Mouse (Mus musculus) limb, embryonic 15.5 days (tissue): ENCODE measurements around the gene Armc5. TPM values are rescaled to one million over a fixed set of nuclear protein-coding genes. Genes with fewer than 3 reads are reported as not detected.

Source experiments
- ATAC-seq: fragments of 200-750 bp; cut with Nextera tagmentation; 2 replicates; pipeline ENCODE4 v1.8.0; 2017; ENCODE audit warnings: low read depth, moderate TSS enrichment; ENCODE audit not compliant: insufficient number of reproducible peaks, low FRiP score, low TSS enrichment
- H3K27ac ChIP-seq: fragments of 300-500 bp; sonication (generic); 2 replicates; pipeline ENCODE4 v1.5.1; 2015; ENCODE audit warnings: moderate library complexity, mild to moderate bottlenecking, inconsistent platforms
- H3K27me3 ChIP-seq: fragments of 300-500 bp; sonication (generic); 2 replicates; pipeline ENCODE4 v1.6.1; 2015; ENCODE audit warnings: inconsistent platforms
- H3K36me3 ChIP-seq: fragments of 300-500 bp; sonication (generic); 2 replicates; pipeline ENCODE4 v1.6.1; 2015; ENCODE audit warnings: inconsistent platforms
- H3K4me1 ChIP-seq: fragments of 300-500 bp; sonication (generic); 2 replicates; pipeline ENCODE4 v1.6.1; 2015; ENCODE audit warnings: inconsistent platforms
- H3K4me2 ChIP-seq: fragments of 300-500 bp; sonication (generic); 2 replicates; pipeline ENCODE4 v1.6.1; 2015; ENCODE audit warnings: mild to moderate bottlenecking, inconsistent platforms
- H3K4me3 ChIP-seq: fragments of 300-500 bp; sonication (generic); 2 replicates; pipeline ENCODE4 v1.5.1; 2015; ENCODE audit warnings: mild to moderate bottlenecking, inconsistent platforms
- H3K9ac ChIP-seq: fragments of 300-500 bp; sonication (generic); 2 replicates; pipeline ENCODE4 v1.6.1; 2015; ENCODE audit warnings: inconsistent platforms
- H3K9me3 ChIP-seq: fragments of 300-500 bp; sonication (generic); 2 replicates; pipeline ENCODE4 v1.6.1; 2016; ENCODE audit warnings: inconsistent platforms
- WGBS: fragments of 180-500 bp; shearing (Covaris S2); methylation state at CpG from one replicate; pipeline ENCODE4 v1.1.7; 2015; 5-methylcytosine and 5-hydroxymethylcytosine counted together
- polyA plus RNA-seq: library from polyadenylated mRNA; unstranded; fragments of >200 nt; fragmentation: Nextera tagmentation; extraction: Ambion mirVana; gene quantifications from 2 replicates; pipeline ENCODE4 v1.2.1, GENCODE M21; 2015

The Armc5 gene
- polyA plus RNA-seq, 1 experiment from 2014 or later = 16.8 TPM

- Histone ChIP-seq H3K9ac (no peak overlapping the region), H3K27ac (no peak overlapping the region), H3K36me3 (peaks cover 13% of the 10 kb centered on the region), H3K4me2 (no peak overlapping the region), H3K27me3 (no peaks in the 10 kb centered on the region), H3K4me3 (no peak overlapping the region), H3K9me3 (no peaks in the 10 kb centered on the region), H3K4me1 (peaks cover 27% of the 10 kb centered on the region)
- WGBS = 86% methylated on average over 1 of the region's 1 CpGs
- ATAC-seq = no peak
These were observed 1.7 kb upstream of the Armc5 start for GRCm38 (mm10) chr7:128235481-128235880.

- Histone ChIP-seq H3K36me3 (peaks cover 23% of the 10 kb centered on the region), H3K27ac (peak overlapping the region; percentile 99; the same call in 1 of the 2 replicates), H3K4me2 (no peak overlapping the region), H3K9me3 (no peaks in the 10 kb centered on the region), H3K4me3 (0 out of 2 replicates have a peak overlapping the region, but pooled peaks have one; percentile 75), H3K27me3 (no peaks in the 10 kb centered on the region), H3K9ac (no peak overlapping the region), H3K4me1 (peaks cover 32% of the 10 kb centered on the region)
- WGBS = 94% methylated on average over 13 of the region's 13 CpGs
- no peak for ATAC-seq
These were observed 716 bp upstream of the Armc5 start for GRCm38 (mm10) chr7:128236426-128236825.

- Histone ChIP-seq H3K27ac (peak overlapping the region; percentile 99), H3K9me3 (no peaks in the 10 kb centered on the region), H3K4me1 (peaks cover 32% of the 10 kb centered on the region), H3K27me3 (no peaks in the 10 kb centered on the region), H3K4me3 (peak overlapping the region; percentile 75), H3K4me2 (peak overlapping the region; percentile 64), H3K36me3 (peaks cover 34% of the 10 kb centered on the region), H3K9ac (peak overlapping the region; percentile 80)
- ATAC-seq = no peak
- under 1% methylated on average over 25 of the region's 25 CpGs for WGBS
These were observed 418 bp downstream of the Armc5 start for GRCm38 (mm10) chr7:128237593-128237926.

- under 1% methylated on average over 72 of the region's 72 CpGs for WGBS
These were observed 1.0 kb downstream of the Armc5 start, which contains the start of gene 9130023H24Rik for GRCm38 (mm10) chr7:128237927-128238778. Gene 9130023H24Rik, minus strand, starts transcription at chr7:128238031.

GRCm38 (mm10) chr7:128238991-128239390, 1.8 kb downstream of the Armc5 start:
- H3K36me3 ChIP-seq = peaks cover 44% of the 10 kb centered on the region
- no peak for ATAC-seq
- peak overlapping the region; percentile 69 for H3K4me2 ChIP-seq
- H3K27ac ChIP-seq = peak overlapping the region; percentile 83
- H3K9ac ChIP-seq = 0 out of 2 replicates have a peak overlapping the region, but pooled peaks have one; percentile 31
- peak overlapping the region; percentile 75 for H3K4me3 ChIP-seq
- peaks cover 32% of the 10 kb centered on the region for H3K4me1 ChIP-seq
- 20% methylated on average over 4 of the region's 4 CpGs for WGBS
- no peaks in the 10 kb centered on the region for H3K27me3 ChIP-seq
- no peaks in the 10 kb centered on the region for H3K9me3 ChIP-seq

More at GRCm38 (mm10) chr7:128237927-128238778, 1.0 kb downstream of the Armc5 start, which contains the start of gene 9130023H24Rik:
- Histone ChIP-seq H3K9me3 (no peaks in the 10 kb centered on the region), H3K4me3 (peak within 1 kb of the TSS; percentile 75), H3K27me3 (no peaks in the 10 kb centered on the region), H3K36me3 (peaks cover 40% of the 10 kb centered on the region), H3K9ac (peak within 1 kb of the TSS; percentile 80), H3K4me1 (peaks cover 32% of the 10 kb centered on the region), H3K27ac (peak within 1 kb of the TSS; percentile 99), H3K4me2 (peak within 1 kb of the TSS; percentile 69)
- ATAC-seq = peak; percentile 91

- Histone ChIP-seq H3K27ac (no peak overlapping the region), H3K4me3 (no peak overlapping the region), H3K27me3 (no peaks in the 10 kb centered on the region), H3K36me3 (peaks cover 56% of the 10 kb centered on the region), H3K4me2 (no peak overlapping the region), H3K9ac (0 out of 2 replicates have a peak overlapping the region, but pooled peaks have one; percentile 10), H3K9me3 (no peaks in the 10 kb centered on the region), H3K4me1 (peaks cover 38% of the 10 kb centered on the region)
- ATAC-seq = no peak
- 94% methylated on average over 27 of the region's 27 CpGs for WGBS
These were observed 3.1 kb downstream of the Armc5 start for GRCm38 (mm10) chr7:128240131-128240784.

GRCm38 (mm10) chr7:128242331-128242730, 5.2 kb downstream of the Armc5 start:
- Histone ChIP-seq H3K9ac (no peak overlapping the region), H3K27ac (no peak overlapping the region), H3K27me3 (no peaks in the 10 kb centered on the region), H3K9me3 (no peaks in the 10 kb centered on the region), H3K4me2 (no peak overlapping the region), H3K4me3 (no peak overlapping the region), H3K36me3 (peaks cover 52% of the 10 kb centered on the region), H3K4me1 (peaks cover 43% of the 10 kb centered on the region)
- ATAC-seq = no peak
- 94% methylated on average over 16 of the region's 16 CpGs for WGBS

- no peaks in the 10 kb centered on the region for H3K9me3 ChIP-seq
- H3K27ac ChIP-seq = no peak overlapping the region
- H3K4me1 ChIP-seq = peaks cover 51% of the 10 kb centered on the region
- peaks cover 52% of the 10 kb centered on the region for H3K36me3 ChIP-seq
- H3K9ac ChIP-seq = no peak overlapping the region
- H3K4me2 ChIP-seq = no peak overlapping the region
- ATAC-seq = no peak
- WGBS = 77% methylated on average over 10 of the region's 10 CpGs
- no peak overlapping the region for H3K4me3 ChIP-seq
- H3K27me3 ChIP-seq = no peaks in the 10 kb centered on the region
These were observed 6.8 kb downstream of the Armc5 start for GRCm38 (mm10) chr7:128243921-128244320.

GRCm38 (mm10) chr7:128244410-128245025, 7.4 kb downstream of the Armc5 start:
- no peak for ATAC-seq
- Histone ChIP-seq H3K27me3 (no peaks in the 10 kb centered on the region), H3K36me3 (peaks cover 56% of the 10 kb centered on the region), H3K9ac (no peak overlapping the region), H3K4me3 (no peak overlapping the region), H3K27ac (no peak overlapping the region), H3K9me3 (no peaks in the 10 kb centered on the region), H3K4me2 (no peak overlapping the region), H3K4me1 (peaks cover 48% of the 10 kb centered on the region)
- 89% methylated on average over 18 of the region's 18 CpGs for WGBS

GRCm38 (mm10) chr7:128245547-128245946, 8.4 kb downstream of the Armc5 start:
- no peak overlapping the region for H3K4me2 ChIP-seq
- no peak for ATAC-seq
- no peaks in the 10 kb centered on the region for H3K9me3 ChIP-seq
- peaks cover 37% of the 10 kb centered on the region for H3K4me1 ChIP-seq
- H3K9ac ChIP-seq = no peak overlapping the region
- no peaks in the 10 kb centered on the region for H3K27me3 ChIP-seq
- H3K36me3 ChIP-seq = peaks cover 54% of the 10 kb centered on the region
- H3K4me3 ChIP-seq = no peak overlapping the region
- H3K27ac ChIP-seq = peak overlapping the region; percentile 95
- WGBS = 89% methylated on average over 4 of the region's 4 CpGs

GRCm38 (mm10) chr7:128246496-128247391, 9.6 kb downstream of the Armc5 start, which contains the start of gene Tgfb1i1:
Gene Tgfb1i1, plus strand, starts transcription at chr7:128246812.
- WGBS = 3% methylated on average over 26 of the region's 30 CpGs
- Histone ChIP-seq H3K4me1 (peaks cover 37% of the 10 kb centered on the region), H3K27me3 (no peaks in the 10 kb centered on the region), H3K4me2 (peak within 1 kb of the TSS; percentile 63), H3K9ac (peak within 1 kb of the TSS; percentile 66), H3K9me3 (no peaks in the 10 kb centered on the region), H3K36me3 (peaks cover 43% of the 10 kb centered on the region), H3K27ac (peak within 1 kb of the TSS; percentile 95), H3K4me3 (peak within 1 kb of the TSS; percentile 58)
- ATAC-seq = peak; percentile 85
